Mouse (Mus musculus): ENCODE data around the gene Entpd3.
A peak's percentile ranks its signal among the peaks of the same experiment; 100 is the strongest.

The Entpd3 gene

GRCm38 (mm10) chr9:120579808-120580207, 40.2 kb downstream of the Entpd3 start:
- no peak for DNase-seq (ENCODE audit: low read depth, low spot score)

DNA sequence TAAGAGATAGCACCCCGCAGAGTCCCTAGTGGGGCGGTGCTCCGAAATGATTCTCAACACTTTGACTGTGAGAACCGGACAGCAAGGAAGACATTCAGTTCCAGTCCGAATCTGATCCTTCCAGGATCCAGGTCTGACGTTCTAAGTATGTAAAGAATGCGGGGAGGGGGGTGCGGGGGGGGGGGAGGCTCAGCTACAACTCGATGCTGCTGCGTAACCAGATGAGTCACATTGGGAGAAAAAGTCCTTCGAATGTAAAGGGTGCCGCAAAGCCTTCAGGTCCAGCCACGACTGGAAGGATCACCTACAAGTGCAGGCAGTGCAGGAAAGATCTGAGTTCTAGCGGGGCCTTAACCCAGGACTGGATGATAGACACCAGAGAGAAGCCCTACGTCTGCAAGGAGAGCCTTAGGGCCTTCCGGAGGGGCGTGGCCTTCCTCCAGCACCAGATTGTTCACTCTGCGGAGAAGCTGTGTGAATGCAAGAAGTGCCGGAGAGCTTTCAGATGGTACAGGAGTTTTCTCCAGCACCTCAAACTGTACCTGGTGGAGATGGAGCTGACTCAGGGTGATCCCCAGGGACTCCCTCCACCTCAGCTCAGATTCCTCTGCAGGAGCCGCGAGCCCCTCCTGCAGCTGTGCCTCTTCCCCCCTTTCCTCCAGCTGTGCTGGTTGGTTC, 42.5 kb downstream of the Entpd3 start:
- peak; percentile 57 for DNase-seq (ENCODE audit: low read depth, low spot score)

GRCm38 (mm10) chr9:120582619-120583308, 43.1 kb downstream of the Entpd3 start:
- peak; percentile 96 for DNase-seq (ENCODE audit: low read depth, low spot score)

GRCm38 (mm10) chr9:120583314-120583713, 43.7 kb downstream of the Entpd3 start:
- DNase-seq (ENCODE audit: low read depth, low spot score), result no peak

DNA sequence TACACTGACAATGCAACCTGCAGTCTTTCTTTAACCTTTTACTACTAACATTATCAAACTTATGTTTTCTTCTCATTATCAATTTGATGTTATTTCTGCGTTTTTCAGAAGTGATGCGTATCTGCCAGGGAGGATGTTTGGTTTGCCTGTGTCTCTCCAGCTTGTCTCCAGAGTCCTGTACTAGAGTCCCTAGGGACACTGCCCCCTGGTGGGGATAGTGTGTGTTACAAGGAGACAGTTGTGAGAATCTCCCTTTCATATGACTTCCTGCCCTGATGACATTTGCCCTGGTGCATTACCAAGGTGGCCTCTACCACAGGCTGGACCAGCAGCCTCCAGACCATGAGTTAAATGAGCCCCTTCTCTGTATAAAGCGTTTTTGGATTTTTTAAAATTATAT, 46.9 kb downstream of the Entpd3 start:
- peak; percentile 89 for DNase-seq (ENCODE audit: low read depth, low spot score)

GRCm38 (mm10) chr9:120591490-120591889, 51.9 kb downstream of the Entpd3 start:
- DNase-seq (ENCODE audit: low read depth, low spot score), result peak; percentile 79

DNA sequence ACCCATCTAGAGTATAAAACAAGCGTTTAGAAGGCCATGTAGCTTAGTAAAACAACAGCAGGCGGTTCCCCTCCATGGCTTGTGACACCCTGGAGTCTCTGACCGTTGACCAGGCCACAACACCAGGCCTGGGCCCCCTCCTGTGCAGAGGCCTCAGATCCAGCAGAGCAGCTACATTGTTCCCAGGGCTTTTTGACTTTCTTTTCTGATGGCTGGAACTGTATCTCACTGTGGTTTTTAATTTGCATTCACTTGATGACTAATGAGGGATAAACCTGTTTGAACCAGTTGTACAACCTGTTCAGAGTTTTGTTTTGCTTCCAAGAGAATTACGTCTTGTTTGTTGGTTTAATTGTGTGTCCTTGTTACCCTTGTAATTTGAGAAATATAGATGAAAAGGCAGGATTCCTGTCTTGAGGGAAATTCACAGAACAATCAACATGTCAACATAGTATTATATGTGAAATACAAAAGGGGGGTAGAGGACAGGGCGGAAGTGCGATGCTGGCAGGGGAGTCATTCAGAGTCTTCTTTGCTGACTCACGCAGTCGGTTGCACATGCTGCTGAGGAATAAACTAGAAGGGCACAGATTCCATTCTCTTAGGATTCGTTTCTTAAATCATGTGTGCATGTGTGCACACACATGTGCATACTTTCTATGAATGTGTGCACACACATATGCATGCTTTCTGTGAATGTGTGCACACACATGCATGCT, 53.9 kb downstream of the Entpd3 start:
- DNase-seq (ENCODE audit: low read depth, low spot score), result no peak

- no peak for DNase-seq (ENCODE audit: low read depth, low spot score)
These were observed 55.2 kb downstream of the Entpd3 start for GRCm38 (mm10) chr9:120594839-120595238.

GRCm38 (mm10) chr9:120595306-120595705, 55.7 kb downstream of the Entpd3 start:
- DNase-seq (ENCODE audit: low read depth, low spot score), result no peak

GRCm38 (mm10) chr9:120601488-120602171, 62.0 kb downstream of the Entpd3 start:
- DNase-seq (ENCODE audit: low read depth, low spot score), result peak; percentile 76

DNA sequence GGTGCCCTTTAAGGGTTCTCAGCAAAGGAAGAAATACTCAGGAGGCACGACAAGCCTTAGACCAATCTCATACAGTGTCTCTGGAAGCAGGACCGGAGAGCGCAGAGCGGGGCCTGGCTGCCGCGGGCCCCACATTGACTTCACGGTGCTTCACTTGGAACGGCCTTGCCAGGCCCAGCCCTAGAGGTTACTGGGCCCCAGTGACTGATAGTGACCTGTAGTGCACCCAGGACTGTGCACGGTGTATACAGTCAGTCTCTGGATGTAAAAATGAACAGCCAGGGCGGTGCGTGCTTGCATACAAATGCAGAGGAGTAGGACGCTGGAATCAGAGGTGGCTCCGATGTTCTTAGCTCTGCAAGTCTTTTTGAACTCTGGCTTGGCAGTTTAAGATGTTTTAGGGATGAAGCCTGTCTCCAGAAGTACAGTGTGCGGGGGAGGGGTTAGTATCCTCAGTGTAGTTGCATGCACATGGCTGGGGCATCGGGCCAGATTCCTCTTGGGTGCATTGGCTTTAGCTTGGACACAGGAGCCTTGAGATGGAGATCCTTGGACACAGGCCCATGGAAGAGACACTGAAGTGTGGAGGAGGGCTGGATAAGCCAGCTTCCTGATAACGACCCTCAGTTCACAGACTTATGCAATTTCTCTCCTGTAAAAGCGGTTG, 62.7 kb downstream of the Entpd3 start:
- no peak for DNase-seq (ENCODE audit: low read depth, low spot score)

GRCm38 (mm10) chr9:120602839-120603511, 63.4 kb downstream of the Entpd3 start:
- DNase-seq (ENCODE audit: low read depth, low spot score), result peak; percentile 86

DNA sequence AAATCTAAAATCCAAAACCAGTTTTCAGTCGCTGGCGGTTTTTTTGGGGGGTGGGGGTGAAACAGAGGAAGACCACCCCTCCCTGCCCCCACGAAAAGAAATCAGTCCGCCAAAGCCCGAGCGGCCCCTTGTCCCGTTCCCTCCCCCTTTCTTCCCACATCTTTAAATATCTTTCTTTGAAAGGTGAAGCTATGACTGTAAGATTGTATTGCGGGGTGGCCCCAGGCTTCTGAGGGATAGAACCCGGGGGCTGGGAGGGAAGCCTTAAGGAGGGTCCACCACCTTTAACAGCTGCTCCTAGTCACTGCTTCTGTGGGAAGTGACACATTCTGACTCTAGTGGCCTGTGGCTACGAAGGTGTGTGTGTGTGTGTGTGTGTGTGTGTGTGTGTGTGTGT, 63.9 kb downstream of the Entpd3 start:
- DNase-seq (ENCODE audit: low read depth, low spot score), result no peak

- no peak for DNase-seq (ENCODE audit: low read depth, low spot score)
These were observed 64.3 kb downstream of the Entpd3 start for GRCm38 (mm10) chr9:120603956-120604355.

DNA sequence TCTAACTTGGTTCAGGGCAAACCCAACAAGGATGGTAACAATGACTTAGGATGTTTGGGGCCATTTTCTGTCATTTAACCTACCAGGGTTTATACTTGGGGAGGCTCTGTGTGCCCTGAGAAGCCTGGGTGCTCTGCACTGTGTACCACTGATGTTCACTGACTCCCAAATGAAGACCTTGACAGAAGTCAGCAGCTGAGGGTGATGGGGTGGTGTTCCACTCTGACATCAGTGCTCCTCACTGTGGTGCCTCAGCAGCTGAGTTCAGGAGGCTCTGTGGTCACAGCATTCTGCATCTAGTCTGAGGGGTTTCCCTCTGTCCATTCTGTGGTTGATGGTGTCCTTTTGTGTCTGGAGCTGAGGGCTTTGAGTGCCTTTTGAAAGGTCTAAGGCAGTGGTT, 71.4 kb downstream of the Entpd3 start:
- DNase-seq (ENCODE audit: low read depth, low spot score), result no peak

DNA sequence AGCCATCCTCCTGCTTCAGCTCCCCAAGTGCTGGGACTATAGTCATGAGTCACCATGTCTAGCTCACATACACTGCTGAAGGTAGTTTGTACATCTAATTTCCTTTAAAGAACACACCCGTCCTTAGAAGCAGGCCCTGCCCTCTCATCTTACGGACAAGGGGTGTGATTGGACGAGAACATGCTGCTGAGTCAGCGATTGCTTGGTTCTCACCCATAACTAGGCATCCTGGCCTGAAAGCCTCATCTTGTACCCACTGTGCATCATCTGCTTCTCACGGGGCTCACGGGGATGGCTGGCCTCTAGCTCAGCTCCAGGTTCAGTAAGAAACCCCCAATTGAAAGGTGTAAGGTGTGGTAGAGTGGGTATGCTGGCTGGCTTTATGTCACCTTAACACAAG, 74.4 kb downstream of the Entpd3 start:
- DNase-seq (ENCODE audit: low read depth, low spot score), result no peak

Data from brain, adult 2 months (tissue).